Mouse (Mus musculus) olfactory bulb, adult 2 months (tissue): Measurements from ENCODE around the gene Cybrd1. TPM values are rescaled to one million over a fixed set of nuclear protein-coding genes. Genes with fewer than 3 reads are reported as not detected.

Source experiments
- H3K27ac ChIP-seq: fragments of 200-500 bp; 2 replicates; pipeline ENCODE4 v1.5.1; 2012; ENCODE audit warnings: low read depth, low read length; ENCODE audit not compliant: insufficient read depth
- H3K4me1 ChIP-seq: fragments of 200-500 bp; 2 replicates; pipeline ENCODE4 v1.6.1; 2012; ENCODE audit warnings: low read length; ENCODE audit not compliant: control insufficient read depth, insufficient read depth
- H3K4me3 ChIP-seq: fragments of 200-500 bp; 2 replicates; pipeline ENCODE4 v1.5.1; 2012; ENCODE audit warnings: mild to moderate bottlenecking, low read depth, low read length, moderate library complexity; ENCODE audit not compliant: insufficient read depth
- CTCF ChIP-seq: fragments of 200-500 bp; IDR thresholded peaks from 2 replicates; pipeline ENCODE4 v1.5.1; 2012; ENCODE audit warnings: low read depth, mild to moderate bottlenecking, low read length, moderate library complexity; ENCODE audit not compliant: insufficient read depth
- POLR2A ChIP-seq: fragments of 200-500 bp; IDR thresholded peaks from 2 replicates; pipeline ENCODE4 v1.6.1; 2012; ENCODE audit warnings: mild to moderate bottlenecking, low read depth, low read length, moderate library complexity; ENCODE audit not compliant: insufficient read depth
- WGBS: fragments of 180-500 bp; shearing (Covaris S2); methylation state at CpG from one replicate; pipeline ENCODE4 v1.1.7; 2018; 5-methylcytosine and 5-hydroxymethylcytosine counted together
- polyA plus RNA-seq: library from polyadenylated mRNA; stranded (reverse); fragments of >200 nt; gene quantifications from 2 replicates; pipeline ENCODE4 v1.2.4, GENCODE M21; 2012; ENCODE audit warnings: low replicate concordance; ENCODE audit not compliant: missing spikeins, insufficient read depth, insufficient read length

Gene Cybrd1
- polyA plus RNA-seq, 1 experiment = not detected

- Histone ChIP-seq H3K4me3 (no peak overlapping the region), H3K27ac (no peak overlapping the region), H3K4me1 (peaks cover 10% of the 10 kb centered on the region)
- TF ChIP-seq POLR2A (no peak), CTCF (no peak)
- WGBS = 67% methylated on average over 13 of the region's 13 CpGs
Measured at GRCm38 (mm10) chr2:71122268-71123029, 4.7 kb downstream of the Cybrd1 start.

GRCm38 (mm10) chr2:71123591-71123990, 5.9 kb downstream of the Cybrd1 start:
- Histone ChIP-seq H3K27ac (no peak overlapping the region), H3K4me1 (no peaks in the 10 kb centered on the region), H3K4me3 (no peak overlapping the region)
- TF ChIP-seq POLR2A (no peak), CTCF (no peak)
- 57% methylated on average over 2 of the region's 2 CpGs for WGBS

GRCm38 (mm10) chr2:71127779-71128534, 10.2 kb downstream of the Cybrd1 start:
- 90% methylated on average over 10 of the region's 10 CpGs for WGBS
- no peak for TF ChIP-seq CTCF
- no peak for TF ChIP-seq POLR2A
- no peaks in the 10 kb centered on the region for H3K4me1 ChIP-seq

GRCm38 (mm10) chr2:71130366-71130765, 12.6 kb downstream of the Cybrd1 start:
- no peak for TF ChIP-seq POLR2A
- TF ChIP-seq CTCF = no peak
- H3K27ac ChIP-seq = no peak overlapping the region
- WGBS = 99% methylated on average over 2 of the region's 2 CpGs

More at GRCm38 (mm10) chr2:71127779-71128534, 10.2 kb downstream of the Cybrd1 start:
- Histone ChIP-seq H3K4me3 (no peak overlapping the region), H3K27ac (no peak overlapping the region)

GRCm38 (mm10) chr2:71131866-71132496, 14.3 kb downstream of the Cybrd1 start:
- WGBS = 90% methylated on average over 3 of the region's 3 CpGs
- TF ChIP-seq CTCF (no peak), POLR2A (no peak)

More at GRCm38 (mm10) chr2:71130366-71130765, 12.6 kb downstream of the Cybrd1 start:
- no peaks in the 10 kb centered on the region for H3K4me1 ChIP-seq
- H3K4me3 ChIP-seq = no peak overlapping the region

GRCm38 (mm10) chr2:71134041-71134505, 16.4 kb downstream of the Cybrd1 start:
- TF ChIP-seq POLR2A (no peak), CTCF (no peak)
- Histone ChIP-seq H3K4me1 (no peaks in the 10 kb centered on the region), H3K27ac (no peak overlapping the region), H3K4me3 (no peak overlapping the region)
- 85% methylated on average over 9 of the region's 9 CpGs for WGBS

More at GRCm38 (mm10) chr2:71131866-71132496, 14.3 kb downstream of the Cybrd1 start:
- H3K27ac ChIP-seq = no peak overlapping the region
- no peak overlapping the region for H3K4me3 ChIP-seq
- no peaks in the 10 kb centered on the region for H3K4me1 ChIP-seq

- no peaks in the 10 kb centered on the region for H3K4me1 ChIP-seq
- 80% methylated on average over 5 of the region's 5 CpGs for WGBS
- no peak overlapping the region for H3K27ac ChIP-seq
- TF ChIP-seq CTCF (no peak), POLR2A (no peak)
- no peak overlapping the region for H3K4me3 ChIP-seq
Measured at GRCm38 (mm10) chr2:71134836-71135235, 17.1 kb downstream of the Cybrd1 start.

GRCm38 (mm10) chr2:71140622-71141021, 22.9 kb downstream of the Cybrd1 start:
- no peak for TF ChIP-seq POLR2A
- H3K4me1 ChIP-seq = no peaks in the 10 kb centered on the region
- no peak overlapping the region for H3K4me3 ChIP-seq
- WGBS = 73% methylated on average over 4 of the region's 4 CpGs
- H3K27ac ChIP-seq = no peak overlapping the region

- TF ChIP-seq POLR2A = no peak
- TF ChIP-seq CTCF = no peak
- Histone ChIP-seq H3K27ac (no peak overlapping the region), H3K4me3 (no peak overlapping the region), H3K4me1 (peaks cover 1% of the 10 kb centered on the region; the same call in 1 of the 2 replicates)
- 58% methylated on average over 7 of the region's 7 CpGs for WGBS
Measured at GRCm38 (mm10) chr2:71142410-71142809, 24.7 kb downstream of the Cybrd1 start.
